Mouse (Mus musculus) bone marrow macrophage, adult 2 months (primary cell): ENCODE measurements around the gene Cxcr6. TPM values are rescaled to one million over a fixed set of nuclear protein-coding genes. Genes with fewer than 3 reads are reported as not detected.
"Not testable (repeated sequence)": the region's sequence is repeated elsewhere in the genome, so short reads cannot be mapped to it uniquely, and the experiment has no call there.

Experiments
- H3K27ac ChIP-seq: 2 replicates; pipeline ENCODE4 v1.5.1; 2012; ENCODE audit warnings: low read depth, low read length; ENCODE audit not compliant: insufficient read depth
- H3K4me1 ChIP-seq: 2 replicates; pipeline ENCODE4 v1.6.1; 2012; ENCODE audit warnings: low read length; ENCODE audit not compliant: control insufficient read depth, insufficient read depth
- H3K4me3 ChIP-seq: 2 replicates; pipeline ENCODE4 v1.5.1; 2012; ENCODE audit warnings: mild to moderate bottlenecking, low read length, moderate library complexity; ENCODE audit not compliant: insufficient read depth
- CTCF ChIP-seq: IDR thresholded peaks from 2 replicates; pipeline ENCODE4 v1.5.1; 2012; ENCODE audit warnings: low read depth, mild to moderate bottlenecking, low read length, moderate library complexity
- POLR2A ChIP-seq: IDR thresholded peaks from 2 replicates; pipeline ENCODE4 v1.6.1; 2012; ENCODE audit warnings: mild to moderate bottlenecking, low read depth, low read length, borderline replicate concordance
- polyA plus RNA-seq: library from polyadenylated mRNA; stranded (reverse); fragments of >200 nt; gene quantifications from 2 replicates; pipeline ENCODE4 v1.2.4, GENCODE M21; 2012; ENCODE audit not compliant: missing spikeins, insufficient read depth, insufficient read length

The Cxcr6 gene
- not detected in 2 replicates for polyA plus RNA-seq

GRCm38 (mm10) chr9:123806267-123806666, at the start of gene Cxcr6:
TSS of gene Cxcr6 (plus strand) at chr9:123806475.
- TF ChIP-seq POLR2A: no peak
- no peak for TF ChIP-seq CTCF
- Histone ChIP-seq H3K27ac (no peak within 1 kb of the TSS), H3K4me3 (no peak within 1 kb of the TSS), H3K4me1 (peaks cover 32% of the 10 kb centered on the region)

DNA sequence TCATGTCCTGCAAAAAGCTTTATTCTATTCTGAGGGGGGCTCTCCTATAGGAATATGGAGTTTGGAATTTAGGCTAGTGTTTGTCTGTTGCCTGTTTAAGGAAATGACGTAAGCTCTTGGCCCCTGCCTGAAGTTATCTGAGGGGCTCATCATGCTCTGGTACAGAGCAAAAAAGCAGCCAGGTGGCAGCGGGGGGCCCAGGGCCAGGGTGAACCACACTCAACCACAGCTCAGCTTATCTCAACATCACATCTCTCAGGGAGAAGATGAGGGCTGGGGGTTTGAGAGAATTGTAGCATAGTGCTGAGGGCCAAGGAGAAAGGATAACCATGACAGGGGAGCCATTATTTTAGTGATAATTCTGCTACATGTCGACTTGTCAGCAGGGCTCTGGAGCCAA, 49.5 kb upstream of the Cxcr6 start:
- TF ChIP-seq CTCF (no peak), POLR2A (no peak)
- Histone ChIP-seq H3K4me3 (no peak overlapping the region), H3K4me1 (no peaks in the 10 kb centered on the region), H3K27ac (no peak overlapping the region)

DNA sequence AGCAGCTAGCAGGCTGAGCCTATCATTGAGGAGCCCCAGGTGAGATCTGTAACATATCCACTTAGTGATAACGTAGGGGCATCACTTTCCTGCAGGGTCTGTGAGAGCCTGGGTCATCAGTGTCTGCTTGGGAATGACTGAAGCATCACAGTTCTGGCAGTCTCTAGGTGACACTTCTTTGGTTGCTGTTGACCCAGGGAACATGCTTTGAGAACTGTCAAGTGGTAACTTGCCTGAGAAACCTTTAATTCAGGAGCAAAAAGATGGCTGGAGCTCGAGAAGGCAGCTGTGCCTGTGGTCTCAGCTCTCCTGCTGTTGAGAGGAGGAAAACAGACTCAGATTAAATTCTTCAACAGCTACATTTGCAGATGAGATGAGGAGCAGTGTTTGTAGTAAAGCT, 48.9 kb upstream of the Cxcr6 start:
- H3K4me3 ChIP-seq: no peak overlapping the region
- no peak overlapping the region for H3K27ac ChIP-seq
- TF ChIP-seq CTCF (no peak), POLR2A (no peak)
- H3K4me1 ChIP-seq: peaks cover 2% of the 10 kb centered on the region; the same call in 1 of the 2 replicates

GRCm38 (mm10) chr9:123758156-123758555, 48.1 kb upstream of the Cxcr6 start:
- Histone ChIP-seq H3K27ac (no peak overlapping the region), H3K4me1 (peaks cover 9% of the 10 kb centered on the region), H3K4me3 (no peak overlapping the region)
- TF ChIP-seq POLR2A: no peak
- TF ChIP-seq CTCF: no peak

GRCm38 (mm10) chr9:123758645-123759044, 47.6 kb upstream of the Cxcr6 start:
- Histone ChIP-seq H3K4me1 (peaks cover 9% of the 10 kb centered on the region), H3K4me3 (no peak overlapping the region), H3K27ac (no peak overlapping the region)
- no peak for TF ChIP-seq CTCF
- TF ChIP-seq POLR2A: no peak

DNA sequence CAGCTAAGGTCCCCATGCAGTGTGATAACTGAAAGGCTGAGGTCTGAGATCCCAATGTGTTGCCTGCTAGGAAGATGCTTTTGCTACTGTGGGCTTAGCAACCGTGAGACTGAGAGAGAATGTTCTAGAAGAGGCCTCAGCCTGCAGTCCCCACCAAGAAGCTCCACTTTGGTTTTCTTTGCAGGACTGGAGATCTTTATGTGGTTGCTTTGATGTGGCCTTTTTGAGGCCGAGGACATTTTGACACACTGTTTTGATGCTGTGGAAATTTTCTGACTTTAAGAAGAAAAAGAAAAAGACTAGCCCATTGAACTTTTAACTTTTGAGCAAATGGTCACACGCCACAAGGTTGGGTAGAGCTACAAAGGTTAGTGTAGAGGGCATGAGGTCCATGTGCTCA, 45.5 kb upstream of the Cxcr6 start:
- TF ChIP-seq POLR2A (no peak), CTCF (no peak)
- Histone ChIP-seq H3K4me3 (no peak overlapping the region), H3K27ac (no peak overlapping the region), H3K4me1 (peaks cover 9% of the 10 kb centered on the region)

DNA sequence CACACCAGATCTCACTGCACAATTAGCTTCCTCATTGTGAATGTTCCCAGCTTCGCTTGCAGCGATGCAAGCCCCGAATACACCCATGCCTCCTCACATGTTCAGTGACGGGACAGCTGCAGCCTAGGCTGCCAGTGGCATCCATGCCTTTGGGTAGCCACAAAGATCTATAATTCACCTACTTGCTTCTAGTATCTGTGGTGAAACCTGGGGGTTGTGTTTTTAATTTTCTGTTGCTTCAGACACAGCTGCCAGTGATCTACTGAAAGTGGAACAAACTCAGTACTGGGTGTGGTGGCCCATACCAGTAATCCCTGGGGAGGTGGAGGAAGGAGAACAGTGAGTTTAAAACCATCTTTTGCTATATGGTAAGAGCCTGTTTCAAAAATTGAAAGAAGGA, 43.4 kb upstream of the Cxcr6 start:
- Histone ChIP-seq H3K27ac (no peak overlapping the region), H3K4me3 (no peak overlapping the region), H3K4me1 (peaks cover 9% of the 10 kb centered on the region)
- TF ChIP-seq POLR2A (no peak), CTCF (no peak)

DNA sequence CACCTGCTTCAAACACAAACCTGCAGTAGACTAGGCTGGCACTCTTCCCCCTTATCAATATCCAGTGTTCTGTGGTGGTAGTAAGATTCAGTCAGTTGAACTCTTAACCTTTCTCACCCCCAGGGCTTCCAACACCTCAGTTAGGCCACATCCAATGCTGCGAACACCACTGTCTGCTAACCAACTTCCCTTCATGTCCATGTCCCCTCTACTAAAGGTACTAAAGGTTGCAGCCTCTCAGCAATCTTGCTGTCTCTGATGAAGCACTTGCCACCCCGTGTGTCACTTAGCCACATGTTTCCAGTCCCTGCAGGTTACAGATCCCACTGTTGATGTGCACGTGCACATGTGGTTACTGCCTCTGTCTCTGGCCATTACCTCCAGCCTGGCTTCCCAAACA, 42.5 kb upstream of the Cxcr6 start:
- no peak for TF ChIP-seq POLR2A
- TF ChIP-seq CTCF: no peak
- no peak overlapping the region for H3K27ac ChIP-seq
- H3K4me3 ChIP-seq: no peak overlapping the region
- H3K4me1 ChIP-seq: peaks cover 14% of the 10 kb centered on the region

- Histone ChIP-seq H3K4me3 (no peak overlapping the region), H3K27ac (no peak overlapping the region), H3K4me1 (peaks cover 25% of the 10 kb centered on the region)
- TF ChIP-seq POLR2A (no peak), CTCF (no peak)
Observed at GRCm38 (mm10) chr9:123766996-123767395, 39.3 kb upstream of the Cxcr6 start.

- Histone ChIP-seq H3K4me3 (no peak overlapping the region), H3K27ac (no peak overlapping the region), H3K4me1 (peaks cover 16% of the 10 kb centered on the region)
- TF ChIP-seq POLR2A: no peak
- TF ChIP-seq CTCF: no peak
Observed at GRCm38 (mm10) chr9:123768443-123768842, 37.8 kb upstream of the Cxcr6 start.

- H3K27ac ChIP-seq: peak overlapping the region; percentile 87
- no peak for TF ChIP-seq CTCF
- peak overlapping the region; percentile 35 for H3K4me3 ChIP-seq
- H3K4me1 ChIP-seq: peaks cover 16% of the 10 kb centered on the region
Observed at GRCm38 (mm10) chr9:123769532-123769931, 36.7 kb upstream of the Cxcr6 start.

- not testable (repeated sequence) for H3K27ac ChIP-seq, H3K4me3 ChIP-seq
- H3K4me1 ChIP-seq: peaks cover 15% of the 10 kb centered on the region
Observed at GRCm38 (mm10) chr9:123773299-123773698, 33.0 kb upstream of the Cxcr6 start.
